26 mouse cellular contexts compared by ENCODE assay signal in genomic region chr1:139122626-139123025, GRCm38 (mm10).
A peak's percentile ranks its signal among the peaks of the same experiment; 100 is the strongest.
DNase-seq lines count a peak whose midpoint lies in the region; ATAC-seq and TF ChIP-seq lines count a peak whose summit lies in the region.
"Had no signal": no experiment of that assay in that cellular context is flagged by ENCODE, and none has a peak within 500 bp of the region (broad histone marks: within the 10 kb centered on the region; RNA-seq: fewer than 3 reads in every experiment).

No protein-coding gene starts in this region.

- H3K4me2 ChIP-seq in hindbrain, embryonic 11.5 days (replicated peaks; ENCODE audit: low read depth, low read length), result no peak overlapping the region
- H3K4me2 ChIP-seq: embryonic facial prominence, embryonic 12.5 days; forebrain, embryonic 13.5 days; forebrain, embryonic 15.5 days had no signal

- no peak for TF ChIP-seq CTCF in testis, adult 2 months (IDR thresholded peaks at IDR 0.05; ENCODE audit: control insufficient read depth, insufficient read depth, insufficient replicate concordance, low read depth, low read length)

- H3K9me3 ChIP-seq in hindbrain, embryonic 11.5 days (ENCODE audit: control insufficient read depth, low read length), result no peaks in the 10 kb centered on the region
- H3K9me3 ChIP-seq: embryonic facial prominence, embryonic 10.5 days; embryonic facial prominence, embryonic 12.5 days; forebrain, embryonic 13.5 days; forebrain, embryonic 15.5 days; G1E had no signal

- no peak overlapping the region for H3K9ac ChIP-seq in hindbrain, embryonic 11.5 days (ENCODE audit: low read depth, low read length)
- H3K9ac ChIP-seq: embryonic facial prominence, embryonic 12.5 days; forebrain, embryonic 13.5 days; forebrain, embryonic 15.5 days; forebrain, postnatal 0 days had no signal

- DNase-seq in testis, postnatal 14 days (ENCODE audit: low spot score), result no peak
- DNase-seq in ES-CJ7 (ENCODE audit: low read depth, low spot score) (peak; percentile 79), R1 (ENCODE audit: low read depth, low spot score) (peak; percentile 91), ZHBTc4 (ENCODE audit: low read depth, low spot score) (peak; percentile 77)
- DNase-seq in left cerebral cortex, adult 8-10 months (ENCODE audit: low spot score in 2 of 2), result no peak
- DNase-seq in hindbrain, embryonic 11.5 days (ENCODE audit: low spot score), result no peak
- DNase-seq: adrenal gland, adult 2 months; adrenal gland, postnatal 10 days; adrenal gland, postnatal 25 days; B cell, adult 2 months; cerebellum, adult 11 months; cerebellum, adult 18-20 months; cerebellum, adult 9-10 months; cerebellum, postnatal 10 days; cerebellum, postnatal 25 days; forebrain, postnatal 0 days had no signal

- 99% methylated on average over 8 of the region's 8 CpGs for WGBS in hindbrain, embryonic 11.5 days

- H3K4me3 ChIP-seq in testis, adult 2 months (ENCODE audit: control insufficient read depth, low read depth, low read length), result peak overlapping the region; percentile 6
- H3K4me3 ChIP-seq in hindbrain, embryonic 11.5 days (ENCODE audit: low read depth, low read length), result no peak overlapping the region
- H3K4me3 ChIP-seq: embryonic facial prominence, embryonic 10.5 days; embryonic facial prominence, embryonic 12.5 days; forebrain, embryonic 13.5 days; forebrain, embryonic 15.5 days had no signal

- H3K27me3 ChIP-seq in testis, adult 2 months (ENCODE audit: control insufficient read depth, insufficient read depth, low read length), result no peaks in the 10 kb centered on the region
- H3K27me3 ChIP-seq in hindbrain, embryonic 11.5 days (ENCODE audit: control insufficient read depth, insufficient read depth, low read length), result no peaks in the 10 kb centered on the region
- H3K27me3 ChIP-seq: CH12.LX; embryonic facial prominence, embryonic 12.5 days; forebrain, embryonic 13.5 days; forebrain, embryonic 15.5 days; Patski had no signal

- H3K36me3 ChIP-seq in testis, adult 2 months (ENCODE audit: control insufficient read depth, insufficient read depth, low read length), result no peaks in the 10 kb centered on the region
- H3K36me3 ChIP-seq in hindbrain, embryonic 11.5 days (ENCODE audit: control insufficient read depth, insufficient read depth, low read length), result no peaks in the 10 kb centered on the region
- H3K36me3 ChIP-seq: embryonic facial prominence, embryonic 10.5 days; embryonic facial prominence, embryonic 12.5 days; forebrain, embryonic 15.5 days had no signal

- no peak overlapping the region for H3K27ac ChIP-seq in testis, adult 2 months (ENCODE audit: control insufficient read depth, insufficient read depth, low read depth, low read length)
- H3K27ac ChIP-seq in hindbrain, embryonic 11.5 days (ENCODE audit: low read depth, low read length), result no peak overlapping the region
- H3K27ac ChIP-seq: embryonic facial prominence, embryonic 10.5 days; embryonic facial prominence, embryonic 12.5 days; forebrain, embryonic 13.5 days; forebrain, embryonic 15.5 days had no signal

- TF ChIP-seq POLR2A in testis, adult 2 months (IDR thresholded peaks at IDR 0.05; ENCODE audit: control insufficient read depth, low read depth, low read length), result no peak

- no peak for ATAC-seq in monocyte, adult 5-6 weeks (replicated peaks; ENCODE audit: insufficient number of reproducible peaks, low FRiP score, low TSS enrichment, poor library complexity, severe bottlenecking)
- no peak for ATAC-seq in hindbrain, embryonic 11.5 days (ENCODE audit: low FRiP score)
- ATAC-seq: CD4-positive, CD25-positive, alpha-beta regulatory T cell, adult 4 months; forebrain, embryonic 13.5 days; forebrain, embryonic 15.5 days; forebrain, postnatal 0 days; Patski had no signal

- H3K4me1 ChIP-seq in testis, adult 2 months (ENCODE audit: control insufficient read depth, insufficient read depth, low read length), result no peaks in the 10 kb centered on the region
- H3K4me1 ChIP-seq in hindbrain, embryonic 11.5 days (replicated peaks; ENCODE audit: control insufficient read depth, insufficient read depth, low read length), result no peaks in the 10 kb centered on the region
- H3K4me1 ChIP-seq: embryonic facial prominence, embryonic 10.5 days; embryonic facial prominence, embryonic 12.5 days; forebrain, embryonic 13.5 days; forebrain, embryonic 15.5 days had no signal

Comparison
In these comparisons a context has a peak if more than half of its experiments do, and no peak if none do; other contexts are left out.
1. DNase-seq: peak in ES-CJ7 (single experiment), R1 (single experiment) and ZHBTc4 (single experiment); none in testis, postnatal 14 days (single experiment), left cerebral cortex, adult 8-10 months (0 of 2) and hindbrain, embryonic 11.5 days (single experiment).